In genomic region chrX:140255790-140256189, GRCm38 (mm10) we compare ENCODE assay signal across 16 mouse cellular contexts.
DNase-seq lines count a peak whose midpoint lies in the region; ATAC-seq and TF ChIP-seq lines count a peak whose summit lies in the region.
"Had no signal": no experiment of that assay in that cellular context is flagged by ENCODE, and none has a peak within 500 bp of the region (broad histone marks: within the 10 kb centered on the region; RNA-seq: fewer than 3 reads in every experiment).

No protein-coding gene starts in this region.

- 76% methylated on average over 4 of the region's 4 CpGs for WGBS in intestine, postnatal 0 days
- WGBS in intestine, embryonic 15.5 days, result 70% methylated on average over 4 of the region's 4 CpGs
- 84% methylated on average over 4 of the region's 4 CpGs for WGBS in midbrain, postnatal 0 days
- 79% methylated on average over 4 of the region's 4 CpGs for WGBS in midbrain, embryonic 16.5 days
- WGBS in stomach, postnatal 0 days, result 57% methylated on average over 4 of the region's 4 CpGs

- no peak overlapping the region for H3K4me2 ChIP-seq in intestine, postnatal 0 days (replicated peaks; ENCODE audit: low read depth)
- H3K4me2 ChIP-seq in intestine, embryonic 15.5 days (replicated peaks), result no peak overlapping the region
- no peak overlapping the region for H3K4me2 ChIP-seq in midbrain, postnatal 0 days (ENCODE audit: low read depth, low read length, poor library complexity, severe bottlenecking)
- H3K4me2 ChIP-seq in midbrain, embryonic 16.5 days (ENCODE audit: low read length), result no peak overlapping the region
- no peak overlapping the region for H3K4me2 ChIP-seq in stomach, postnatal 0 days (replicated peaks; ENCODE audit: low read depth)
- H3K4me2 ChIP-seq: embryonic facial prominence, embryonic 15.5 days had no signal

- H3K36me3 ChIP-seq in intestine, postnatal 0 days (ENCODE audit: control insufficient read depth, insufficient read depth), result no peaks in the 10 kb centered on the region
- H3K36me3 ChIP-seq in intestine, embryonic 15.5 days, result no peaks in the 10 kb centered on the region
- no peaks in the 10 kb centered on the region for H3K36me3 ChIP-seq in midbrain, postnatal 0 days (ENCODE audit: insufficient read depth, low read length)
- H3K36me3 ChIP-seq in midbrain, embryonic 16.5 days (ENCODE audit: control insufficient read depth, insufficient read depth, low read length), result no peaks in the 10 kb centered on the region
- no peaks in the 10 kb centered on the region for H3K36me3 ChIP-seq in stomach, postnatal 0 days (ENCODE audit: control insufficient read depth, insufficient read depth, low read length)
- H3K36me3 ChIP-seq: embryonic facial prominence, embryonic 15.5 days; heart, embryonic 10.5 days; midbrain, embryonic 10.5 days had no signal

- H3K4me3 ChIP-seq in intestine, postnatal 0 days (ENCODE audit: low read depth, low read length), result no peak overlapping the region
- H3K4me3 ChIP-seq in intestine, embryonic 15.5 days (replicated peaks), result no peak overlapping the region
- H3K4me3 ChIP-seq in midbrain, postnatal 0 days (ENCODE audit: low read depth, low read length), result no peak overlapping the region
- H3K4me3 ChIP-seq in midbrain, embryonic 16.5 days (ENCODE audit: low read depth, low read length), result no peak overlapping the region
- H3K4me3 ChIP-seq in stomach, postnatal 0 days (ENCODE audit: low read depth, low read length), result no peak overlapping the region
- H3K4me3 ChIP-seq: embryonic facial prominence, embryonic 15.5 days; heart, embryonic 10.5 days; midbrain, embryonic 10.5 days had no signal

- DNase-seq in midbrain, postnatal 0 days (ENCODE audit: low spot score), result no peak
- DNase-seq in Muller cell, postnatal 12 days (ENCODE audit: inconsistent ontology term), result peak; percentile 34
- DNase-seq in stomach, postnatal 0 days (ENCODE audit: low spot score), result no peak
- no peak for DNase-seq in cerebellum, postnatal 4 days (ENCODE audit: low spot score in 2 of 2)
- DNase-seq: cerebellum, adult 11-12 months; layer of hippocampus, adult 9-11 months; liver; lung, postnatal 14 days; retina, postnatal 1 day; thymus, postnatal 14 days had no signal

- H3K4me1 ChIP-seq in intestine, postnatal 0 days (replicated peaks; ENCODE audit: control insufficient read depth, insufficient read depth, low read length), result no peaks in the 10 kb centered on the region
- no peaks in the 10 kb centered on the region for H3K4me1 ChIP-seq in intestine, embryonic 15.5 days (replicated peaks)
- H3K4me1 ChIP-seq in midbrain, postnatal 0 days (ENCODE audit: insufficient read depth, low read length), result no peaks in the 10 kb centered on the region
- H3K4me1 ChIP-seq in midbrain, embryonic 16.5 days (ENCODE audit: control insufficient read depth, insufficient read depth, low read length), result no peaks in the 10 kb centered on the region
- no peaks in the 10 kb centered on the region for H3K4me1 ChIP-seq in stomach, postnatal 0 days (replicated peaks; ENCODE audit: control insufficient read depth, insufficient read depth)
- H3K4me1 ChIP-seq: embryonic facial prominence, embryonic 15.5 days; heart, embryonic 10.5 days; midbrain, embryonic 10.5 days had no signal

- no peak for TF ChIP-seq EP300 in stomach, postnatal 0 days (optimal IDR thresholded peaks at IDR 0.05)

- H3K9ac ChIP-seq in intestine, postnatal 0 days (ENCODE audit: low read depth, low read length), result no peak overlapping the region
- no peak overlapping the region for H3K9ac ChIP-seq in intestine, embryonic 15.5 days
- H3K9ac ChIP-seq in midbrain, postnatal 0 days (replicated peaks; ENCODE audit: low read length, poor library complexity, severe bottlenecking), result no peak overlapping the region
- H3K9ac ChIP-seq in midbrain, embryonic 16.5 days (ENCODE audit: low read depth, low read length), result no peak overlapping the region
- no peak overlapping the region for H3K9ac ChIP-seq in stomach, postnatal 0 days (ENCODE audit: low read length)
- H3K9ac ChIP-seq: embryonic facial prominence, embryonic 15.5 days had no signal

- no peaks in the 10 kb centered on the region for H3K9me3 ChIP-seq in intestine, postnatal 0 days (ENCODE audit: control insufficient read depth)
- no peaks in the 10 kb centered on the region for H3K9me3 ChIP-seq in intestine, embryonic 15.5 days
- no peaks in the 10 kb centered on the region for H3K9me3 ChIP-seq in midbrain, postnatal 0 days (ENCODE audit: low read length)
- H3K9me3 ChIP-seq in midbrain, embryonic 16.5 days (replicated peaks; ENCODE audit: control insufficient read depth, low read length, poor library complexity, severe bottlenecking), result no peaks in the 10 kb centered on the region
- no peaks in the 10 kb centered on the region for H3K9me3 ChIP-seq in stomach, postnatal 0 days (ENCODE audit: control insufficient read depth, low read length)
- H3K9me3 ChIP-seq: embryonic facial prominence, embryonic 15.5 days; heart, embryonic 10.5 days; midbrain, embryonic 10.5 days had no signal

- TF ChIP-seq CTCF in intestine, postnatal 0 days (IDR thresholded peaks at IDR 0.05; ENCODE audit: low read depth), result peak; percentile 50
- peak; percentile 32; the same call in 1 of the 2 replicates for TF ChIP-seq CTCF in midbrain, postnatal 0 days (IDR thresholded peaks at IDR 0.05)
- peak; percentile 50 for TF ChIP-seq CTCF in stomach, postnatal 0 days (IDR thresholded peaks at IDR 0.05; ENCODE audit: low read depth)

- no peaks in the 10 kb centered on the region; the same call in 1 of the 2 replicates for H3K27me3 ChIP-seq in intestine, postnatal 0 days (replicated peaks; ENCODE audit: control insufficient read depth, insufficient read depth, low read length)
- H3K27me3 ChIP-seq in intestine, embryonic 15.5 days (replicated peaks), result no peaks in the 10 kb centered on the region
- H3K27me3 ChIP-seq in midbrain, postnatal 0 days (ENCODE audit: insufficient read depth, low read length), result 0 out of 2 replicates have a peak, but pooled peaks cover 6% of the 10 kb centered on the region
- peaks cover 5% of the 10 kb centered on the region for H3K27me3 ChIP-seq in midbrain, embryonic 16.5 days (ENCODE audit: control insufficient read depth, insufficient read depth, low read depth, low read length)
- no peaks in the 10 kb centered on the region for H3K27me3 ChIP-seq in stomach, postnatal 0 days (ENCODE audit: control insufficient read depth, insufficient read depth, low read length)

- H3K27ac ChIP-seq in intestine, postnatal 0 days (ENCODE audit: low read depth, low read length), result no peak overlapping the region
- no peak overlapping the region for H3K27ac ChIP-seq in intestine, embryonic 15.5 days
- no peak overlapping the region for H3K27ac ChIP-seq in midbrain, postnatal 0 days (ENCODE audit: low read depth, low read length)
- H3K27ac ChIP-seq in midbrain, embryonic 16.5 days (ENCODE audit: low read length), result no peak overlapping the region
- H3K27ac ChIP-seq in stomach, postnatal 0 days (replicated peaks), result no peak overlapping the region
- H3K27ac ChIP-seq: embryonic facial prominence, embryonic 15.5 days; heart, embryonic 10.5 days; midbrain, embryonic 10.5 days had no signal

- no peak for ATAC-seq in intestine, postnatal 0 days
- ATAC-seq in intestine, embryonic 15.5 days, result no peak
- ATAC-seq in midbrain, postnatal 0 days (ENCODE audit: low FRiP score), result no peak
- ATAC-seq in midbrain, embryonic 16.5 days, result no peak
- no peak for ATAC-seq in stomach, postnatal 0 days (ENCODE audit: low FRiP score, low TSS enrichment)
